Mouse (Mus musculus): ENCODE results near the gene Serpine1.

GRCm38 (mm10) chr5:137116987-137117386 is 44.9 kb upstream of the Serpine1 start:
- no peak for TF ChIP-seq GATA1 (IDR thresholded peaks at IDR 0.05; ENCODE audit: low read length)
- TF ChIP-seq TAL1 (IDR thresholded peaks at IDR 0.05; ENCODE audit: low read length): no peak

All from erythroblast, embryonic 14.5 days (primary cell).